8 mouse cellular contexts compared by ENCODE assay signal in genomic region chr15:82211911-82212751, GRCm38 (mm10). TPM values are rescaled to one million over a fixed set of nuclear protein-coding genes. Genes with fewer than 3 reads are reported as not detected.
DNase-seq lines count a peak whose midpoint lies in the region; ATAC-seq lines count a peak whose summit lies in the region.

No protein-coding gene starts in this region.

- peak overlapping the region; percentile 42; the same call in 1 of the 2 replicates for H3K9ac ChIP-seq in heart, embryonic 12.5 days
- peak overlapping the region; percentile 62 for H3K9ac ChIP-seq in hindbrain, embryonic 16.5 days (ENCODE audit: low read depth, low read length)
- peak overlapping the region; percentile 46; the same call in 1 of the 2 replicates for H3K9ac ChIP-seq in midbrain, embryonic 14.5 days (replicated peaks; ENCODE audit: low read length)

- WGBS in heart, embryonic 12.5 days = 1% methylated on average over 104 of the region's 112 CpGs
- WGBS in hindbrain, embryonic 16.5 days = under 1% methylated on average over 92 of the region's 112 CpGs
- WGBS in midbrain, embryonic 14.5 days = under 1% methylated on average over 106 of the region's 112 CpGs

- peak overlapping the region; percentile 84 for H3K4me2 ChIP-seq in heart, embryonic 12.5 days
- H3K4me2 ChIP-seq in hindbrain, embryonic 16.5 days (ENCODE audit: low read length) = peak overlapping the region; percentile 74
- peak overlapping the region; percentile 65 for H3K4me2 ChIP-seq in midbrain, embryonic 14.5 days (ENCODE audit: low read length)

- peak overlapping the region; percentile 42 for H3K4me3 ChIP-seq in heart, embryonic 12.5 days
- peak overlapping the region; percentile 53 for H3K4me3 ChIP-seq in hindbrain, embryonic 16.5 days (ENCODE audit: low read length)
- H3K4me3 ChIP-seq in midbrain, embryonic 14.5 days (replicated peaks; ENCODE audit: low read depth, low read length) = peak overlapping the region; percentile 40

- peaks cover 47% of the 10 kb centered on the region for H3K4me1 ChIP-seq in heart, embryonic 12.5 days (replicated peaks)
- peaks cover 30% of the 10 kb centered on the region for H3K4me1 ChIP-seq in hindbrain, embryonic 16.5 days (ENCODE audit: control insufficient read depth, insufficient read depth, low read depth, low read length)
- peaks cover 20% of the 10 kb centered on the region for H3K4me1 ChIP-seq in midbrain, embryonic 14.5 days (ENCODE audit: control insufficient read depth, insufficient read depth, low read length)

- H3K9me3 ChIP-seq in heart, embryonic 12.5 days (replicated peaks) = no peaks in the 10 kb centered on the region
- no peaks in the 10 kb centered on the region for H3K9me3 ChIP-seq in hindbrain, embryonic 16.5 days (ENCODE audit: control insufficient read depth, low read length)
- H3K9me3 ChIP-seq in midbrain, embryonic 14.5 days (ENCODE audit: control insufficient read depth, low read length) = no peaks in the 10 kb centered on the region

- intact Hi-C loops in gastrocnemius, postnatal 36 days (cut with DNase I) = no loop called here

- DNase-seq in heart, adult 8-10 months (ENCODE audit: low spot score) = no peak
- DNase-seq in Muller cell, postnatal 12 days (ENCODE audit: inconsistent ontology term) = peak; percentile 50
- peak; percentile 50 for DNase-seq in embryo, embryonic 9.5 days (ENCODE audit: extremely low spot score)
- DNase-seq in midbrain, embryonic 14.5 days = peak; percentile 64
- DNase-seq in gastrocnemius, postnatal 36 days = no peak
- DNase-seq in layer of hippocampus, postnatal 36 days = no peak

- H3K27me3 ChIP-seq in heart, embryonic 12.5 days (replicated peaks) = peaks cover 99% of the 10 kb centered on the region
- H3K27me3 ChIP-seq in hindbrain, embryonic 16.5 days (replicated peaks; ENCODE audit: control insufficient read depth, insufficient read depth, low read length) = peaks cover 53% of the 10 kb centered on the region
- peaks cover 70% of the 10 kb centered on the region for H3K27me3 ChIP-seq in midbrain, embryonic 14.5 days (ENCODE audit: control insufficient read depth, insufficient read depth, low read length)

- H3K27ac ChIP-seq in heart, embryonic 12.5 days (ENCODE audit: poor library complexity, severe bottlenecking) = no peak overlapping the region
- no peak overlapping the region for H3K27ac ChIP-seq in hindbrain, embryonic 16.5 days (ENCODE audit: low read depth, low read length)
- H3K27ac ChIP-seq in midbrain, embryonic 14.5 days (replicated peaks; ENCODE audit: low read depth, low read length) = no peak overlapping the region

- no peaks in the 10 kb centered on the region for H3K36me3 ChIP-seq in heart, embryonic 12.5 days
- H3K36me3 ChIP-seq in hindbrain, embryonic 16.5 days (ENCODE audit: control insufficient read depth, insufficient read depth, low read length) = no peaks in the 10 kb centered on the region
- no peaks in the 10 kb centered on the region for H3K36me3 ChIP-seq in midbrain, embryonic 14.5 days (ENCODE audit: control insufficient read depth, insufficient read depth, low read length)

- no peak for ATAC-seq in heart, embryonic 12.5 days (ENCODE audit: insufficient number of reproducible peaks, low FRiP score)
- peak; percentile 57 for ATAC-seq in hindbrain, embryonic 16.5 days
- peak; percentile 38; the same call in 1 of the 2 replicates for ATAC-seq in midbrain, embryonic 14.5 days (ENCODE audit: low FRiP score, low TSS enrichment)

RNA-seq across cellular contexts. Expression of gene Shisa8, which starts 0.5 kb away (rescaled TPM):
- 0.19 and 0.35 TPM in 2 replicates for polyA plus RNA-seq in heart, embryonic 12.5 days (2016; fragmentation: Nextera tagmentation; extraction: Ambion mirVana)
- total RNA-seq in heart, adult 8-10 months (2022) = under 1 TPM in 1 of 4 experiments, not detected in 3; 0.26 TPM
- polyA plus RNA-seq in hindbrain, embryonic 16.5 days (2015; fragmentation: Nextera tagmentation; extraction: Ambion mirVana) = 3.4 and 4.2 TPM in 2 replicates
- polyA plus RNA-seq in midbrain, embryonic 14.5 days (2014; fragmentation: Nextera tagmentation; extraction: Ambion mirVana) = 0.70 and 1.5 TPM in 2 replicates
- not detected for total RNA-seq in gastrocnemius, postnatal 36 days (2021)
- under 1 TPM; 0.72 to 0.76 TPM for total RNA-seq in layer of hippocampus, postnatal 36 days (2021)

RNA-seq across cellular contexts. Expression of gene Tnfrsf13c, which starts 12.0 kb away (rescaled TPM):
- polyA plus RNA-seq in heart, embryonic 12.5 days (2016; fragmentation: Nextera tagmentation; extraction: Ambion mirVana) = 0.09 TPM in 1 of 2 replicates, not detected in the other
- under 1 TPM in 1 of 4 experiments, not detected in 3; 0.26 TPM for total RNA-seq in heart, adult 8-10 months (2022)
- 0.10 and 0.31 TPM in 2 replicates for polyA plus RNA-seq in hindbrain, embryonic 16.5 days (2015; fragmentation: Nextera tagmentation; extraction: Ambion mirVana)
- polyA plus RNA-seq in midbrain, embryonic 14.5 days (2014; fragmentation: Nextera tagmentation; extraction: Ambion mirVana) = 0.19 TPM in 1 of 2 replicates, not detected in the other
- total RNA-seq in gastrocnemius, postnatal 36 days (2021) = not detected
- total RNA-seq in layer of hippocampus, postnatal 36 days (2021) = under 1 TPM; 0.30 to 0.62 TPM

RNA-seq across cellular contexts. Expression of gene Cenpm, which starts 32.4 kb away (rescaled TPM):
- 57.9 and 67.0 TPM in 2 replicates for polyA plus RNA-seq in heart, embryonic 12.5 days (2016; fragmentation: Nextera tagmentation; extraction: Ambion mirVana)
- total RNA-seq in heart, adult 8-10 months (2022) = 1 to 10 TPM in 1 of 4 experiments, under 1 TPM in 3; 0.29 to 1.5 (median 0.44) TPM
- polyA plus RNA-seq in hindbrain, embryonic 16.5 days (2015; fragmentation: Nextera tagmentation; extraction: Ambion mirVana) = 20.0 and 24.0 TPM in 2 replicates
- 13.9 and 23.2 TPM in 2 replicates for polyA plus RNA-seq in midbrain, embryonic 14.5 days (2014; fragmentation: Nextera tagmentation; extraction: Ambion mirVana)
- total RNA-seq in gastrocnemius, postnatal 36 days (2021) = under 1 TPM; 0.46 to 0.79 TPM
- 1 to 10 TPM; 2.7 to 4.0 TPM for total RNA-seq in layer of hippocampus, postnatal 36 days (2021)

RNA-seq across cellular contexts. Expression of gene 1500009C09Rik, which starts 40.1 kb away (rescaled TPM):
- not detected in 2 replicates for polyA plus RNA-seq in heart, embryonic 12.5 days (2016; fragmentation: Nextera tagmentation; extraction: Ambion mirVana)
- total RNA-seq in heart, adult 8-10 months (2022) = not detected
- polyA plus RNA-seq in hindbrain, embryonic 16.5 days (2015; fragmentation: Nextera tagmentation; extraction: Ambion mirVana) = 16.7 and 20.3 TPM in 2 replicates
- 12.2 and 47.6 TPM in 2 replicates for polyA plus RNA-seq in midbrain, embryonic 14.5 days (2014; fragmentation: Nextera tagmentation; extraction: Ambion mirVana)
- not detected for total RNA-seq in gastrocnemius, postnatal 36 days (2021)
- total RNA-seq in layer of hippocampus, postnatal 36 days (2021) = 100 to 1,000 TPM in 1 of 2 experiments, 10 to 100 TPM in 1; 98.3 to 115 TPM

Comparison
In these comparisons a context has a peak if more than half of its experiments do, and no peak if none do; other contexts are left out.
1. DNase-seq: peak in Muller cell, postnatal 12 days (single experiment), embryo, embryonic 9.5 days (single experiment) and midbrain, embryonic 14.5 days (single experiment); none in heart, adult 8-10 months (single experiment), gastrocnemius, postnatal 36 days (0 of 2) and layer of hippocampus, postnatal 36 days (0 of 2).
2. Peak in every context shown above with its lines, with median percentiles within 50 percentile points of each other: H3K4me2 ChIP-seq, H3K4me3 ChIP-seq and H3K9ac ChIP-seq.